Mouse (Mus musculus) midbrain, postnatal 0 days (tissue): ENCODE measurements around the gene Sppl2c. TPM values are rescaled to one million over a fixed set of nuclear protein-coding genes. Genes with fewer than 3 reads are reported as not detected.

Experiments used
- ATAC-seq: fragments of 200-750 bp; cut with Nextera tagmentation; 2 replicates; pipeline ENCODE4 v1.8.0; 2017; ENCODE audit warnings: moderate number of reproducible peaks, mild to moderate bottlenecking, moderate TSS enrichment, moderate library complexity; ENCODE audit not compliant: low FRiP score
- DNase-seq: peaks from one replicate; pipeline ENCODE4 v3.0.0-alpha.2; 2015; ENCODE audit warnings: low spot score
- H3K27ac ChIP-seq: fragments of 300-500 bp; sonication (generic); 2 replicates; pipeline ENCODE4 v1.5.1; 2014; ENCODE audit warnings: low read depth, mild to moderate bottlenecking, low read length, mixed read lengths
- H3K27me3 ChIP-seq: fragments of 300-500 bp; sonication (generic); 2 replicates; pipeline ENCODE4 v1.6.1; 2014; ENCODE audit warnings: low read length, control low read depth, mixed read lengths; ENCODE audit not compliant: insufficient read depth
- H3K36me3 ChIP-seq: fragments of 300-500 bp; sonication (generic); 2 replicates; pipeline ENCODE4 v1.6.1; 2014; ENCODE audit warnings: low read length, control low read depth, mixed read lengths; ENCODE audit not compliant: insufficient read depth
- H3K4me1 ChIP-seq: fragments of 300-500 bp; sonication (generic); 2 replicates; pipeline ENCODE4 v1.6.1; 2014; ENCODE audit warnings: mild to moderate bottlenecking, control low read depth, antibody characterized with exemption, low read length, mixed read lengths; ENCODE audit not compliant: insufficient read depth
- H3K4me2 ChIP-seq: fragments of 300-500 bp; sonication (generic); 2 replicates; pipeline ENCODE4 v1.6.1; 2014; ENCODE audit warnings: low read depth, mild to moderate bottlenecking, low read length, mixed read lengths; ENCODE audit not compliant: poor library complexity, severe bottlenecking
- H3K4me3 ChIP-seq: fragments of 300-500 bp; sonication (generic); 2 replicates; pipeline ENCODE4 v1.5.1; 2014; ENCODE audit warnings: low read depth, mild to moderate bottlenecking, low read length, moderate library complexity
- H3K9ac ChIP-seq: fragments of 300-500 bp; sonication (generic); replicated peaks from 2 replicates; pipeline ENCODE4 v1.6.1; 2014; ENCODE audit warnings: mild to moderate bottlenecking, low read length, moderate library complexity, mixed read lengths; ENCODE audit not compliant: poor library complexity, severe bottlenecking
- H3K9me3 ChIP-seq: fragments of 300-500 bp; sonication (generic); 2 replicates; pipeline ENCODE4 v1.6.1; 2016; ENCODE audit warnings: low read length, control low read depth
- CTCF ChIP-seq: IDR thresholded peaks from 2 replicates; pipeline ENCODE4 v1.5.1; 2016; ENCODE audit warnings: antibody characterized with exemption, mild to moderate bottlenecking
- WGBS: fragments of 180-500 bp; shearing (Covaris S2); extraction: QIAGEN DNeasy Blood & Tissue Kit; methylation state at CpG from one replicate; pipeline ENCODE4 v1.1.7; 2014; 5-methylcytosine and 5-hydroxymethylcytosine counted together
- polyA plus RNA-seq: library from polyadenylated mRNA; unstranded; fragments of >200 nt; fragmentation: Nextera tagmentation; extraction: Ambion mirVana; gene quantifications from 2 replicates; pipeline ENCODE4 v1.2.1, GENCODE M21; 2015
- total RNA-seq: library from RNA; depleted of rRNA; stranded (reverse); fragments of >200 nt; gene quantifications from 2 replicates; pipeline ENCODE4 v1.2.3, GENCODE M21; 2014; rRNA removed

The Sppl2c gene
- total RNA-seq (not detected in 2 replicates), polyA plus RNA-seq (not detected in 2 replicates)

DNA sequence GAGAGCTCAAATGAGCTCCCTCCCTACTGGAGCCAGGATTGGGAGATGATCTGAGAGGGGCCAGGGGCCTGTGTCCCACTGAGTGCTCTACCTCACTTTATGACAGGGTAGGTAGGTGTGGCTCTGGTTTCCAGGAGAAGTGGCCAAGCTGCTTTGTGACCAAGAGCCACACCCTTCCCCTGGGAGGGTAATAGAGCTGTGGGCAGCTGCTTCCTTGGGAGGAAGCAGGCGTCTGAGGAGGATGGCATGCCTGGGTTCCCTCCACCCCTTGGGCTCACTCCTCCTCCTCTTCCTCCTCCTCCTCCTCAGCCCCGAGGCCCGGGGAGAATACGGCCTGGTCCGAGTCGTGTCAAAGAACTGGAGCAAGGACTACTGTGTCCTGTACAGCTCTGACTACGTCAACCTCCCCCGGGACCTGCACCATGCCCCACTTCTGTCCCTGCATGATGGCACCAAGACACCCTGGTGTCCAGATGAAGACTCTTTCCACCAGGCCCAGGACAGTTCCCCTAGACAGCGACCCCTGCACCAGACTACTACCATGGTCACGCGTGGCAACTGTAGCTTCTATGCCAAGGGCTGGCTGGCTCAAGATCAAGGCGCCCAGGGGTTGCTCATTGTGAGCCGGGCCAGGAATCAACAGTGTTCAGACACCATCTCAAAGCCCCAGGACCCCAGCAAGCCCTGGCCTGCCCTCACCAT lies at the start of gene Sppl2c:
Gene Sppl2c (plus strand): TSS at position 193 of the 702 bp plus-strand sequence.
- Histone ChIP-seq H3K4me3 (no peak within 1 kb of the TSS), H3K27me3 (no peaks in the 10 kb centered on the region), H3K36me3 (no peaks in the 10 kb centered on the region), H3K9ac (no peak within 1 kb of the TSS), H3K4me1 (no peaks in the 10 kb centered on the region), H3K27ac (no peak within 1 kb of the TSS), H3K4me2 (no peak within 1 kb of the TSS), H3K9me3 (no peaks in the 10 kb centered on the region)
- WGBS = 83% methylated on average over 13 of the region's 13 CpGs
- no peak for ATAC-seq
- DNase-seq = no peak
- TF ChIP-seq CTCF = no peak

DNA sequence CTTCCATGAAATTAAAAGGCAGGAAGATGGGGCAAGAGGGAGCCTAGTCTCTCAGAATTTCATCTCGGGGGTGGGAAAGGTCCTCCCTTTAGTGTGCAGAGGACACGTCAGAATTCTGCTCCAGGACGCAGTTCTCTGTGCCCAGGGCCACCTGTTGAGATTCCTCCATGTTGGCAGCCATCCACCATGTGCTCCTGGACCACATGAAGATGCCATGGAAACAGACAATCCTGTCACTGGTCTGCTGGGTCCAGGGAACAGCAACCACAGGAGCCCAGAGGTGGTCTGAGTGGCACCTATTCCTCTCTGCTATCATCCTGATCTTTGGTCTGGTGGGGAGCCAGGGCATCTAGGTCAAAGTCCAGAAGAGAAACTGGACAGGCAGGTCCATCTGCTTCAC lies 47.2 kb upstream of the Sppl2c start:
- H3K4me1 ChIP-seq = no peaks in the 10 kb centered on the region
- DNase-seq (no peak), ATAC-seq (no peak)
- no peaks in the 10 kb centered on the region for H3K36me3 ChIP-seq
- H3K9me3 ChIP-seq = no peaks in the 10 kb centered on the region
- H3K4me2 ChIP-seq = no peak overlapping the region
- H3K4me3 ChIP-seq = no peak overlapping the region
- no peaks in the 10 kb centered on the region for H3K27me3 ChIP-seq
- H3K9ac ChIP-seq = no peak overlapping the region
- no peak overlapping the region for H3K27ac ChIP-seq
- WGBS = 72% methylated on average over 3 of the region's 3 CpGs
- no peak for TF ChIP-seq CTCF

DNA sequence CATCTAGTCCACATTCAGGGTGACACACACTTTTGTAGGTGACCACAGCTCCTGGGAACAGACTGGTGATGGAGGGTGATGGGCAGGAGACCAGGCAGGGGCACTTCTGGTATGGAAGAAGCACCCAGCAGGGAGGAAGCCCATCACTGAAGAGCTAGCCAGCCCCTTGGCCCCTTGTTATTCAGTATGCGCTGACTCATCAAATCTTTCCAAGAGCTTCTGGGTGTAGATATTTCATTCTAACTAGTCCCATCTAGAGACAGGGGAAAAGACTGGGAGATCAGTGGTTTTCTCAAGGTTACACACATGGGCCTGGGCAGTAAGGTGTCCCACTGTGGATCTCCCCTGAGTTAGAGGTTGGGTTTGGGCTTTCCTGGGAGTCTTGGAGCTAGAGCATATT lies 41.2 kb upstream of the Sppl2c start:
- no peaks in the 10 kb centered on the region for H3K27me3 ChIP-seq
- H3K27ac ChIP-seq = no peak overlapping the region
- no peaks in the 10 kb centered on the region for H3K4me1 ChIP-seq
- H3K36me3 ChIP-seq = no peaks in the 10 kb centered on the region
- H3K9ac ChIP-seq = no peak overlapping the region
- H3K9me3 ChIP-seq = no peaks in the 10 kb centered on the region
- no peak for TF ChIP-seq CTCF
- no peak overlapping the region for H3K4me3 ChIP-seq
- DNase-seq (no peak), ATAC-seq (no peak)
- no peak overlapping the region for H3K4me2 ChIP-seq
- WGBS = 100% methylated on average over 1 of the region's 1 CpGs

DNA sequence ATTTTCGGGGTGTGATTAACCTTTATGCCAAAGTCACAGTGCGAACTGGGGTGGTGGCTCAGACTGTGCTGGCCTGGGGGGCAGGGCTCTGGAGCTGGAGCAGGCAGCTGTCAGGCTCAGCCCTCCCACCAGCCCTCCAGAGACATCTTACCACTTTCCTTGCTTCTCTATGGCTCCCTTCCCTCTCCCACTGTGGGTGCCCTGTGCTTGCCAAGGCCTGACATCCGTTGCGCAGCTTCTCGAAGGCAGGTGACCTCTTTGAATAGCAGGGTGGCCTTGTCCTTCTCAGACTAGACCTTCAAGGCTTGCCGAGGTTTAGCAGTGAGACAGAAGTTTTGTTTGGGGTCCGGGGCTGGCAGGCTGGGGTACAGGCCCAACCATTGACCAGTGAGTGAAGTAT lies 37.3 kb upstream of the Sppl2c start:
- no peaks in the 10 kb centered on the region for H3K27me3 ChIP-seq
- 69% methylated on average over 7 of the region's 7 CpGs for WGBS
- ATAC-seq = no peak
- TF ChIP-seq CTCF = no peak
- no peak overlapping the region for H3K4me3 ChIP-seq
- DNase-seq = no peak
- H3K27ac ChIP-seq = no peak overlapping the region
- H3K36me3 ChIP-seq = no peaks in the 10 kb centered on the region
- no peak overlapping the region for H3K4me2 ChIP-seq
- H3K4me1 ChIP-seq = no peaks in the 10 kb centered on the region
- no peaks in the 10 kb centered on the region for H3K9me3 ChIP-seq
- H3K9ac ChIP-seq = no peak overlapping the region

DNA sequence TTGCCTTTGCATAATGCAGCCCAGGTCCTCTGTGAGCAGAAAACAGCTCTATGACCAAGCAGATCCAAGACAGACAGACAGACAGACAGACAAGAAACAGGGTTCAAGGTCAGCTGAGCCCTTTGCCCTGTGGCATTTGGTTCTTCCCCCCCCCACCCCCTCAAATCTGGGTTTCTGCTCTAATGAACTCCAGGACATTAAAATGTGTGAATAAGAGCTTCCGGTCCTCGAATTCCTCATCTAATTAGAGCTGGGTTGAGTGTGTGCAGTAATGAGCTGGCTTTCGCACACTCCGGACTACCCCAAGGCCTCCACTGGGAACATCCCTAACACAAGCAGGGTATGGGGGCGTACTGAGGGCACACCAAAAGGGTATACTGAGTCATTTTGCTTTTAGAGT lies 35.2 kb upstream of the Sppl2c start:
- Histone ChIP-seq H3K27ac (no peak overlapping the region; the same call in 1 of the 2 replicates), H3K4me1 (no peaks in the 10 kb centered on the region), H3K36me3 (no peaks in the 10 kb centered on the region), H3K4me3 (no peak overlapping the region), H3K9me3 (no peaks in the 10 kb centered on the region), H3K9ac (no peak overlapping the region), H3K4me2 (no peak overlapping the region), H3K27me3 (no peaks in the 10 kb centered on the region)
- no peak for TF ChIP-seq CTCF
- no peak for ATAC-seq
- no peak for DNase-seq
- 68% methylated on average over 5 of the region's 5 CpGs for WGBS

DNA sequence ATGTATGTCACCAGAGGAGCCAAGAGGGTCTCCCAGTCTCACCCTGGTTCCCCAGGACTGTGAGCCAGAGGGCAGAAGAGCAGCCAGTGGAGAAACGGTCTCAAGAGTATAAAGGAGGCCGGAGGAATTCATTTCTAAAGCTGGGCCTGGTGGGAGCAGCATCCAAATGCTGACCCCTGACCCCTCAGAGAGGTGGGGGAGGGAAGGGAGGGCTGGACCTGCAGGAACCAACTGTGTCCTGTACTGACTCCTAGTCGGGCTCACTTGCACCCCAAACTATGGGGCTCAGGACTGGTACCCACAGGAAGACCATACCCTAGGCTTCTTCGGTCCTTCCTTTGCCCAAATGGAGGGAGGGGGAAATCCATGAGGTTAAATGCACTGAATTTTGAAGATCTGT lies 31.8 kb upstream of the Sppl2c start:
- DNase-seq (no peak), ATAC-seq (no peak)
- H3K9me3 ChIP-seq = no peaks in the 10 kb centered on the region
- H3K9ac ChIP-seq = no peak overlapping the region
- no peak overlapping the region for H3K4me2 ChIP-seq
- no peak for TF ChIP-seq CTCF
- no peaks in the 10 kb centered on the region for H3K36me3 ChIP-seq
- no peaks in the 10 kb centered on the region for H3K27me3 ChIP-seq
- no peak overlapping the region for H3K27ac ChIP-seq
- WGBS = 58% methylated on average over 4 of the region's 4 CpGs
- no peaks in the 10 kb centered on the region; the same call in 1 of the 2 replicates for H3K4me1 ChIP-seq
- H3K4me3 ChIP-seq = no peak overlapping the region
